Mouse (Mus musculus): ENCODE results near the gene Foxs1.

Foxs1 gene

DNA sequence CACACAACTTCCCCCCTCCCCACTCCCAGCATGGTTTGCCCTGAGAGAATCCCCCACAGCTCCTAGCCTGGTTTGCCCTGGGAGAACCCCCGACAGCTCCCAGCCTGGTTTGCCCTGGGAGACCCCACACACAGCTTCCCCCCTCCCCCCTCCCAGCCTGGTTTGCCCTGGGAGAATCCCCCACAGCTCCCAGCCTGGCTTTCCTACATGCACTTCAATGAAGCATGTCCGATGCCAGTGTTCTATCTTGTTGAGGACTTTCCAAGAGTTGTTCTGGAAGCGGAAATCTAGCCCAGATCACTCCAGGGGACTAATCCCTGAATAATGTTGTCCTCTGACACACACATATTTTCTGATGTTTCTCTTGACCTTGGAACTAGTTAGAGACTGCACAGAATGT lies 30.4 kb downstream of the Foxs1 start:
- DNase-seq: no peak

DNA sequence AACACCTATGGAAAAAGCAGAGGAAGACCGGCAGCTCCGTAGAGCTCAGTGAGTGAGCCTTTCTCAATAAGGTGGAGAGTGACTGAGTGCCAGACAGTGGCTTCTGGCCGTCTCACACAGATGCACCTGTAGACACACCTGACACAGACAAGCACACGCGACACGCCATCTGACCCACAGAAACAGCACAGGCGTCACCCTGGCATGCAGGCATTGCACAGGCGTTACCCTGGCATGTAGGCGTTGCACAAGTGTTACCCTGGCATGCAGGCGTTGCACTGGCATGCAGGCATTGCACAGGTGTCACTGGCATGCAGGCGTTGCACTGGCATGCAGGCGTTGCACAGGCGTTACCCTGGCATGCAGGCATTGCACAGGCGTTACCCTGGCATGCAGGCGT lies 31.7 kb downstream of the Foxs1 start:
- no peak for DNase-seq

DNA sequence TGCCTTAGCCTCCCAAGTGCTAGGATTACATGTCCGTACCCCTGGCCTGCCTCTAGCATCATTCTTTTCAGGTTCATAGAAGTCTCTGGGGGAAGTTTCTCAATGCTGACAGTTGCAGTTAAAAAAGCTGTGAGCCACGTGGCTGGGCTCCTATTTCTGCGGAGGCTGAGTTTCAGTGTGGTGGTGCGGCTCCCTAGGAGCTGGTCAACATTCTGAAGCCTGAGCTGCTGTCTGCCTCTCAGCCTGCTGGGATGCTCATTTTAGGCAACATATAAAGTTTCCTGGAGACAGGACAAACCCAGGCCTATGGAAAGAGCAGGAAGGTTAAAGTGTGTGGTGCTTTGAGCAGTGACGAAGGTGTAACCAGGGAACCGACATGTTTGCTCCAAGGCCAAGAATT lies 34.0 kb downstream of the Foxs1 start:
- no peak for DNase-seq

DNA sequence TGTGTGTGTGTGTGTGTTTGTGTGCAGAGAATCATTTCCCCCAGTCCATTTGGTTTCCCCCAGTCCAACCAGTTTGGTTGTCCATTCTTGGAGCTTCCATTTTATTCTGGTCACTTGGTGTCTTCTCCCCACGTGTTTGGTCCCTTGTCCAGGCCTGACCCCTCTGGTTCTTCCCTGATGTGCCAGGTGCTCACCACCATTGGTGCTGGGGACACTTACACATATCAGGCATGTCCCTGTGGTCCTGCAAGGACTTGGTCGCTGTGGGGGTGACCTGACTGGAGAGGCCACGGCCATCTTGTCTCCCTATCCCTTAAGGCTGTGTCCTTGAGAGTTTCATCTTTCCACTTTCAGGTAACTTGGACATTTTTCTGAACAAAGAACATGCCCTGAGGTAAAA lies 36.1 kb downstream of the Foxs1 start:
- no peak for DNase-seq

GRCm38 (mm10) chr2:152895834-152896233 lies 37.2 kb downstream of the Foxs1 start:
- no peak for DNase-seq

GRCm38 (mm10) chr2:152888774-152889173 lies 44.2 kb downstream of the Foxs1 start:
- no peak for DNase-seq

DNA sequence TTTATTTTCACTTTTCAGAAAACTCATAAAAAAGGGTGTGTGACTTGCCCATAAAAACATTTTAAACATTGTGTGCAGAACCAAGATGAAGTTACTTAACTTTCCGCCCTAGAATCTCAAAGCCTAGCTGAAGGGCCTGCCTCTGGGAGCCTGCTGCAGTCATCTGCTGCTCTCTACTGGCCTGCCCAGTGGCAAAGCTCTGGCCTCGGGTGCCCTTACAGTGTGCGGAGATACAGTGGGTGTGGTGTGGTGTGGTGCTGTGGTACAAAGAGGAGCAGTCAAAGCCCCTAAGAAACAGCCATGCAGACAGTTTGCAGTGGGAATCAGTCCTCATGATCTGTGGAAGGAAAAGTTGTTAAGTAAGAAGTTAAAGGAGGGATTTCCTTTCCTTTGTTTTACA lies 45.8 kb downstream of the Foxs1 start:
- DNase-seq: no peak

- no peak for DNase-seq
Measured at GRCm38 (mm10) chr2:152884101-152884645, 48.8 kb downstream of the Foxs1 start.
